Mouse (Mus musculus): ENCODE measurements at regions not wholly inside any gene's neighbourhood (a gene's known extent, or its start where the extent isn't known, plus 50 kb on each side); places are given as distances from the start of the nearest gene placed in this dataset.

DNA sequence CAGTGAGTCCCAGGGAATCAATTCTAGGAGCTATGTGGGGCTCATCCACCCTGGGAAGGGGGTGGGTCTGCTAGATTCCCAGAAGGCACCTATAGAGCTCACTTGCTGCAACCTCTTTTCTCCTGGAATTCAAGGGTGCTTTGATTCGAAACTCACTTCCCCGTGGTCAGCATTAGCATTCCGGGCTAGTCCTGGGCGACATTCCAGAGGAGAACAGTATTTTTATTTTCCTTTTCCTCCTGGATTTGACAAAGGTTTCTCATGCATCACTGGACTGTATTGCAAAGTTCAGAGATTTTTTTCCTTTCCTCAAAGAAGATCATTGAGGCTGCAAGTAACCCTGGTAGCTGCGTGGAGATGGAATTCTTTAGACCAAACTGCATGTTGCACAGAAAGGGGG lies 129.3 kb upstream of the Id4 start:
- no peak overlapping the region for H3K4me2 ChIP-seq (ENCODE audit: low read depth)
- TF ChIP-seq CTCF (IDR thresholded peaks at IDR 0.05; ENCODE audit: low read depth) = no peak
- TF ChIP-seq EP300 (IDR thresholded peaks at IDR 0.05; ENCODE audit: low read depth) = no peak
- WGBS (ENCODE audit: insufficient replicate concordance) = 39% methylated on average over 5 of the region's 5 CpGs
- no peak for DNase-seq (ENCODE audit: low read depth in 3 of 3, low spot score in 3 of 3)
- H3K9ac ChIP-seq (replicated peaks) = no peak overlapping the region
- ATAC-seq (ENCODE audit: insufficient read depth) = no peak
- H3K27me3 ChIP-seq (ENCODE audit: control insufficient read depth, insufficient read depth, low read length) = no peaks in the 10 kb centered on the region; the same call in 1 of the 2 replicates
- no peaks in the 10 kb centered on the region for H3K4me1 ChIP-seq (replicated peaks; ENCODE audit: control insufficient read depth in 2 of 2, insufficient read depth in 2 of 2, low read length in 1 of 2)
- H3K9me3 ChIP-seq (ENCODE audit: control insufficient read depth, low read length) = no peaks in the 10 kb centered on the region
- H3K36me3 ChIP-seq (replicated peaks; ENCODE audit: control insufficient read depth, insufficient read depth, low read depth) = no peaks in the 10 kb centered on the region
- H3K27ac ChIP-seq = no peak overlapping the region
- no peak overlapping the region for H3K4me3 ChIP-seq (ENCODE audit: insufficient read depth in 1 of 2, low read depth in 2 of 2, low read length in 2 of 2)

DNA sequence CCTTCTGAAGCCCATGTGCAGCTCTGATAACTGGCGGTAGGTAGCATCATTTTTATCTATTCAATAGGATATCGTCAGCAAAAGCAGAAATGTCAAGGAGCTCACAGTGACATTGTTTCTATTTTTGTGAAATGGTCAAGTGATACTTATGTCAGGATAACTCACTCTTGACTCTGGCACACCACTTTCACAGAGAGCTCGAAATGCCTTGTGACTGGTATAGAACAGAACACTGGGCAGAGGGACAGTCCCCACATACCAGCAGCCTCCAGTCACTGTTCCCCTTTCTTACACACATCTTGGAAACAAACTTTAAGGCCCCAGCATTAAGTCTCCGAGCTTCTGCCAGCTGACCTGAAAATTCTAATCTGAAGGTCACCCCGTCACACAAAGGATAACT lies 115.1 kb upstream of the Id4 start:
- no peak overlapping the region for H3K27ac ChIP-seq
- no peaks in the 10 kb centered on the region for H3K4me1 ChIP-seq (replicated peaks; ENCODE audit: control insufficient read depth in 2 of 2, insufficient read depth in 2 of 2, low read length in 1 of 2)
- no peak overlapping the region for H3K9ac ChIP-seq (replicated peaks)
- no peaks in the 10 kb centered on the region for H3K9me3 ChIP-seq (ENCODE audit: control insufficient read depth, low read length)
- H3K36me3 ChIP-seq (replicated peaks; ENCODE audit: control insufficient read depth, insufficient read depth, low read depth) = no peaks in the 10 kb centered on the region
- WGBS (ENCODE audit: insufficient replicate concordance) = 64% methylated on average over 5 of the region's 5 CpGs
- no peak for ATAC-seq (ENCODE audit: insufficient read depth)
- no peaks in the 10 kb centered on the region for H3K27me3 ChIP-seq (ENCODE audit: control insufficient read depth, insufficient read depth, low read length)
- no peak for DNase-seq (ENCODE audit: low read depth in 3 of 3, low spot score in 3 of 3)
- no peak overlapping the region for H3K4me2 ChIP-seq (ENCODE audit: low read depth)
- TF ChIP-seq CTCF (IDR thresholded peaks at IDR 0.05; ENCODE audit: low read depth) = no peak
- TF ChIP-seq EP300 (IDR thresholded peaks at IDR 0.05; ENCODE audit: low read depth) = no peak
- H3K4me3 ChIP-seq (ENCODE audit: insufficient read depth in 1 of 2, low read depth in 2 of 2, low read length in 2 of 2) = no peak overlapping the region

DNA sequence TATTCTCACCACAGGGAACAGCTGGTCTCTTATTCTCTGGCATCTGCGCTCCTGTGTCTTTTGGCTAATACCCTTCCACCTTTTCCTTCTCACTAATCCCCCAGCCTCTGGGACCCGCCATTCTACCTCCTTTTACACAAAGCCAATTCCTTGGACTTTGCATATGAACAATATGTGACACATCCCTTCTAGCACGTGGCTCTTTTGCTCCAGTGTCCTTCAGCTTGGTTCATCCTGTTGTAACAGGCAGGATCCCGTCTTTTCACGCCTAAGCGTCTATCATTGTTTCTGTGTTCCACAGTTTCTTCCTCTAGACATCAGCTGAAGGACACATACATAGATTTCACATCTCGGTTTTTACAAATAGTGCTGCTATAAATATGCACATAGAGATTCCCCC lies 114.0 kb upstream of the Id4 start:
- Histone ChIP-seq H3K4me3 (ENCODE audit: insufficient read depth in 1 of 2, low read depth in 2 of 2, low read length in 2 of 2) (no peak overlapping the region), H3K4me1 (replicated peaks; ENCODE audit: control insufficient read depth in 2 of 2, insufficient read depth in 2 of 2, low read length in 1 of 2) (no peaks in the 10 kb centered on the region), H3K27ac (no peak overlapping the region), H3K9me3 (ENCODE audit: control insufficient read depth, low read length) (no peaks in the 10 kb centered on the region), H3K4me2 (ENCODE audit: low read depth) (no peak overlapping the region), H3K36me3 (replicated peaks; ENCODE audit: control insufficient read depth, insufficient read depth, low read depth) (no peaks in the 10 kb centered on the region), H3K9ac (replicated peaks) (no peak overlapping the region), H3K27me3 (ENCODE audit: control insufficient read depth, insufficient read depth, low read length) (no peaks in the 10 kb centered on the region)
- 59% methylated on average over 7 of the region's 7 CpGs for WGBS (ENCODE audit: insufficient replicate concordance)
- no peak for TF ChIP-seq CTCF (IDR thresholded peaks at IDR 0.05; ENCODE audit: low read depth)
- TF ChIP-seq EP300 (IDR thresholded peaks at IDR 0.05; ENCODE audit: low read depth) = no peak
- ATAC-seq (ENCODE audit: insufficient read depth) (no peak), DNase-seq (ENCODE audit: low read depth in 3 of 3, low spot score in 3 of 3) (no peak)

DNA sequence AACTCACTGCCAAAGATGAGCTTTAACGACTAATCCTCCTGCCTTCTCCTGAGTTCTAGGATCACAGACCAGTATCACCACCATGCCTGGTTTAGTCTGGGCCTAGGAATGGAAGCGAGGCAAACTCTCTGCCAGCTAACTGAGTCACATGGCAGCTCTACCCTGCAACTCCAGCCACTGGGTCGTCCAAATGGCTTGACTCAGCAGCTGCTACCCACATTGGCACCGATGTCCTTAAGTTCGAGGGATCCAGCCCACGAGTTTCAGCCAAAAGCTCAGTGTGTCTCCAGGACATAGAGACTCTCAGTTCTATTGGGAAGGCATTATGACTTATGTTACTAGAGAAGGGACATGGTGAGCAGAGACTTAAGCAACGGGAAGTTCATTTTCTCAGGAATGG lies 107.8 kb upstream of the Id4 start:
- Histone ChIP-seq H3K27me3 (ENCODE audit: control insufficient read depth, insufficient read depth, low read length) (no peaks in the 10 kb centered on the region), H3K4me3 (ENCODE audit: insufficient read depth in 1 of 2, low read depth in 2 of 2, low read length in 2 of 2) (no peak overlapping the region), H3K4me1 (replicated peaks; ENCODE audit: control insufficient read depth in 2 of 2, insufficient read depth in 2 of 2, low read length in 1 of 2) (no peaks in the 10 kb centered on the region), H3K27ac (no peak overlapping the region), H3K9ac (replicated peaks) (no peak overlapping the region), H3K4me2 (ENCODE audit: low read depth) (no peak overlapping the region), H3K36me3 (replicated peaks; ENCODE audit: control insufficient read depth, insufficient read depth, low read depth) (no peaks in the 10 kb centered on the region), H3K9me3 (ENCODE audit: control insufficient read depth, low read length) (no peaks in the 10 kb centered on the region)
- ATAC-seq (ENCODE audit: insufficient read depth) (no peak), DNase-seq (ENCODE audit: low read depth in 3 of 3, low spot score in 3 of 3) (no peak)
- 51% methylated on average over 7 of the region's 7 CpGs for WGBS (ENCODE audit: insufficient replicate concordance)
- TF ChIP-seq CTCF (IDR thresholded peaks at IDR 0.05; ENCODE audit: low read depth) (no peak), EP300 (IDR thresholded peaks at IDR 0.05; ENCODE audit: low read depth) (no peak)

- Histone ChIP-seq H3K36me3 (replicated peaks; ENCODE audit: control insufficient read depth, insufficient read depth, low read depth) (no peaks in the 10 kb centered on the region), H3K4me1 (replicated peaks; ENCODE audit: control insufficient read depth in 2 of 2, insufficient read depth in 2 of 2, low read length in 1 of 2) (no peaks in the 10 kb centered on the region), H3K27me3 (ENCODE audit: control insufficient read depth, insufficient read depth, low read length) (no peaks in the 10 kb centered on the region), H3K9me3 (ENCODE audit: control insufficient read depth, low read length) (no peaks in the 10 kb centered on the region), H3K4me3 (ENCODE audit: insufficient read depth in 1 of 2, low read depth in 2 of 2, low read length in 2 of 2) (no peak overlapping the region), H3K9ac (replicated peaks) (no peak overlapping the region), H3K27ac (no peak overlapping the region), H3K4me2 (ENCODE audit: low read depth) (no peak overlapping the region)
- 59% methylated on average over 7 of the region's 7 CpGs for WGBS (ENCODE audit: insufficient replicate concordance)
- ATAC-seq (ENCODE audit: insufficient read depth) (no peak), DNase-seq (ENCODE audit: low read depth in 3 of 3, low spot score in 3 of 3) (no peak)
- no peak for TF ChIP-seq CTCF (IDR thresholded peaks at IDR 0.05; ENCODE audit: low read depth)
- no peak for TF ChIP-seq EP300 (IDR thresholded peaks at IDR 0.05; ENCODE audit: low read depth)
Measured at GRCm38 (mm10) chr13:48153684-48154413, 107.2 kb upstream of the Id4 start.
